Mouse (Mus musculus) MEL (cell line): Measurements from ENCODE around the gene Grk5. TPM values are rescaled to one million over a fixed set of nuclear protein-coding genes. Genes with fewer than 3 reads are reported as not detected.

Experiments
- DNase-seq: peaks from one replicate; pipeline ENCODE4 v3.0.0; 2011; ENCODE audit warnings: low read depth, low spot score
- H3K27ac ChIP-seq: 2 replicates; pipeline ENCODE4 v1.5.1; 2012; ENCODE audit warnings: low read depth, mild to moderate bottlenecking, control low read depth, low read length, moderate library complexity; ENCODE audit not compliant: control insufficient read depth
- H3K27me3 ChIP-seq, 2 experiments: fragments of 150-350 bp in 1 of 2; sonication (generic) in 1 of 2; 2 replicates each; pipeline ENCODE4 v1.6.1; 2012; ENCODE audit warnings: low read length in 2 of 2, mild to moderate bottlenecking in 2 of 2, improper control_type of control experiment in 1 of 2, moderate library complexity in 1 of 2; ENCODE audit not compliant: insufficient read depth in 2 of 2, control insufficient read depth in 1 of 2
- H3K36me3 ChIP-seq, 2 experiments: 2 replicates each; pipeline ENCODE4 v1.6.1; 2012 to 2014; ENCODE audit warnings: low read length in 2 of 2, improper control_type of control experiment in 1 of 2, inconsistent platforms in 1 of 2, mild to moderate bottlenecking in 1 of 2; ENCODE audit not compliant: insufficient read depth in 2 of 2, control insufficient read depth in 1 of 2
- H3K4me1 ChIP-seq, 2 experiments: fragments of 150-350 bp in 1 of 2; sonication (generic) in 1 of 2; 2 replicates each; pipeline ENCODE4 v1.6.1; 2012; ENCODE audit warnings: low read length in 2 of 2, improper control_type of control experiment in 1 of 2, mild to moderate bottlenecking in 1 of 2; ENCODE audit not compliant: insufficient read depth in 2 of 2, control insufficient read depth in 1 of 2
- H3K4me3 ChIP-seq, 2 experiments: fragments of 150-350 bp in 1 of 2; sonication (generic) in 1 of 2; 2 replicates each; pipeline ENCODE4 v1.5.1; 2012; ENCODE audit warnings: low read depth in 2 of 2, low read length in 2 of 2, mild to moderate bottlenecking in 2 of 2, moderate library complexity in 2 of 2, control low read depth in 1 of 2, improper control_type of control experiment in 1 of 2; ENCODE audit not compliant: control insufficient read depth in 1 of 2, insufficient read depth in 1 of 2
- H3K79me2 ChIP-seq: 2 replicates; pipeline ENCODE4 v1.6.1; 2012; ENCODE audit warnings: mild to moderate bottlenecking, low read length, moderate library complexity; ENCODE audit not compliant: control insufficient read depth, poor library complexity, insufficient read depth
- H3K9ac ChIP-seq: 2 replicates; pipeline ENCODE4 v1.6.1; 2012; ENCODE audit warnings: low read depth, mild to moderate bottlenecking, control low read depth, low read length, moderate library complexity; ENCODE audit not compliant: control insufficient read depth, poor library complexity, severe bottlenecking
- H3K9me3 ChIP-seq: fragments of 150-350 bp; sonication (generic); replicated peaks from 2 replicates; pipeline ENCODE4 v1.6.1; 2012; ENCODE audit warnings: mild to moderate bottlenecking, low read length, improper control_type of control experiment, moderate library complexity; ENCODE audit not compliant: insufficient read depth
- BHLHE40 ChIP-seq: IDR thresholded peaks from 2 replicates; pipeline ENCODE4 v1.6.1; 2012; ENCODE audit warnings: low read depth, mild to moderate bottlenecking, inconsistent platforms, low read length, improper control_type of control experiment, borderline replicate concordance
- CTCF ChIP-seq, 3 experiments: IDR thresholded peaks in 2 of 3; conservative IDR thresholded peaks in 1 of 3; 2 replicates each; pipeline ENCODE4 v1.5.1; 2011 to 2012; ENCODE audit warnings: low read length in 3 of 3, low read depth in 2 of 3, mild to moderate bottlenecking in 2 of 3, improper control_type of control experiment in 1 of 3, inconsistent platforms in 1 of 3, mixed read lengths in 1 of 3, moderate library complexity in 1 of 3; ENCODE audit not compliant: control insufficient read depth in 1 of 3, insufficient read depth in 1 of 3, poor library complexity in 1 of 3, severe bottlenecking in 1 of 3
- E2F4 ChIP-seq: IDR thresholded peaks from 2 replicates; pipeline ENCODE4 v1.6.1; 2011; ENCODE audit warnings: low read depth, low read length, improper control_type of control experiment, borderline replicate concordance
- GABPA ChIP-seq: IDR thresholded peaks from 2 replicates; pipeline ENCODE4 v1.6.1; 2012; ENCODE audit warnings: low read depth, mild to moderate bottlenecking, inconsistent platforms, low read length, improper control_type of control experiment, moderate library complexity
- GATA1 ChIP-seq: IDR thresholded peaks from 2 replicates; pipeline ENCODE4 v1.6.1; 2011; ENCODE audit warnings: low read depth, low read length, improper control_type of control experiment
- JUND ChIP-seq: IDR thresholded peaks from 2 replicates; pipeline ENCODE4 v1.6.1; 2011; ENCODE audit warnings: low read depth, mild to moderate bottlenecking, improper control_type of control experiment, low read length
- MAX ChIP-seq: IDR thresholded peaks from 2 replicates; pipeline ENCODE4 v1.6.1; 2011; ENCODE audit warnings: low read length, improper control_type of control experiment
- MAZ ChIP-seq: IDR thresholded peaks from 2 replicates; pipeline ENCODE4 v1.6.1; 2012; ENCODE audit warnings: low read depth, mild to moderate bottlenecking, inconsistent platforms, low read length, improper control_type of control experiment
- MEF2A ChIP-seq: IDR thresholded peaks from 2 replicates; pipeline ENCODE4 v1.6.1; 2014; ENCODE audit warnings: low read depth, mild to moderate bottlenecking, inconsistent platforms, low read length, improper control_type of control experiment; ENCODE audit not compliant: poor library complexity, insufficient replicate concordance, severe bottlenecking; ENCODE audit errors: extremely low read depth
- MYC ChIP-seq: IDR thresholded peaks from 2 replicates; pipeline ENCODE4 v1.6.1; 2011; ENCODE audit warnings: low read depth, mild to moderate bottlenecking, low read length, improper control_type of control experiment, moderate library complexity
- NELFE ChIP-seq: IDR thresholded peaks from 2 replicates; pipeline ENCODE4 v1.6.1; 2011; ENCODE audit warnings: low read depth, low read length, improper control_type of control experiment
- POLR2A ChIP-seq, 2 experiments: IDR thresholded peaks; 2 replicates each; pipeline ENCODE4 v1.6.1; 2011 to 2012; ENCODE audit warnings: low read length in 2 of 2, mild to moderate bottlenecking in 2 of 2, control low read depth in 1 of 2, improper control_type of control experiment in 1 of 2, low read depth in 1 of 2, moderate library complexity in 1 of 2; ENCODE audit not compliant: control insufficient read depth in 1 of 2, insufficient read depth in 1 of 2, poor library complexity in 1 of 2
- POLR2AphosphoS5 ChIP-seq: IDR thresholded peaks from 2 replicates; pipeline ENCODE4 v1.6.1; 2012; ENCODE audit warnings: low read depth, borderline replicate concordance, mild to moderate bottlenecking, inconsistent platforms, low read length, moderate library complexity, mixed read lengths
- RAD21 ChIP-seq: IDR thresholded peaks from 2 replicates; pipeline ENCODE4 v1.6.1; 2011; ENCODE audit warnings: mild to moderate bottlenecking, low read depth, low read length, improper control_type of control experiment
- RCOR1 ChIP-seq: IDR thresholded peaks from 2 replicates; pipeline ENCODE4 v1.6.1; 2012; ENCODE audit warnings: low read depth, mild to moderate bottlenecking, inconsistent platforms, low read length, improper control_type of control experiment
- SIN3A ChIP-seq: IDR thresholded peaks from 2 replicates; pipeline ENCODE4 v1.6.1; 2012; ENCODE audit warnings: low read length, improper control_type of control experiment, inconsistent platforms
- SMC3 ChIP-seq: IDR thresholded peaks from 2 replicates; pipeline ENCODE4 v1.6.1; 2011; ENCODE audit warnings: low read depth, low read length, improper control_type of control experiment
- TAL1 ChIP-seq: IDR thresholded peaks from 2 replicates; pipeline ENCODE4 v1.6.1; 2012; ENCODE audit warnings: mild to moderate bottlenecking, inconsistent platforms, low read length, moderate library complexity, mixed read lengths
- TBP ChIP-seq: IDR thresholded peaks from 2 replicates; pipeline ENCODE4 v1.8.0; 2011; ENCODE audit warnings: low read depth, low read length, improper control_type of control experiment
- USF1 ChIP-seq: IDR thresholded peaks from 2 replicates; pipeline ENCODE4 v1.6.1; 2014; ENCODE audit warnings: low read depth, mild to moderate bottlenecking, inconsistent platforms, low read length, improper control_type of control experiment, moderate library complexity
- USF2 ChIP-seq, 2 experiments: IDR thresholded peaks; 2 replicates each; pipeline ENCODE4 v1.6.1; 2011 to 2012; ENCODE audit warnings: improper control_type of control experiment in 2 of 2, low read length in 2 of 2, borderline replicate concordance in 1 of 2, inconsistent platforms in 1 of 2, low read depth in 1 of 2, mild to moderate bottlenecking in 1 of 2; ENCODE audit not compliant: insufficient read depth in 1 of 2
- ZNF384 ChIP-seq: IDR thresholded peaks from 2 replicates; pipeline ENCODE4 v1.6.1; 2012; ENCODE audit warnings: low read depth, mild to moderate bottlenecking, inconsistent platforms, low read length, improper control_type of control experiment
- polyA plus RNA-seq, 2 experiments: library from polyadenylated mRNA; stranded (reverse) in 1 of 2; unstranded in 1 of 2; fragments of >175 nt in 1 of 2; fragments of >200 nt in 1 of 2; gene quantifications; 2 replicates each; pipeline versions ENCODE4 v1.2.1 to v1.2.4; 2012; ENCODE audit warnings: low replicate concordance in 2 of 2, low read depth in 1 of 2; ENCODE audit not compliant: insufficient read length in 2 of 2, insufficient read depth in 1 of 2, missing spikeins in 1 of 2
- total RNA-seq: library from RNA; depleted of rRNA; stranded (reverse); fragments of 300-350 nt; gene quantifications from 2 replicates; pipeline ENCODE4 v1.2.3, GENCODE M21; 2012

Grk5 gene
- total and polyA plus RNA-seq, 3 experiments: 4.2 to 8.1 TPM; not detected in 1

- H3K9ac ChIP-seq: no peak overlapping the region
- H3K36me3 ChIP-seq: no peaks in the 10 kb centered on the region
- no peak for DNase-seq
- TF ChIP-seq MEF2A (no peak), POLR2A (IDR thresholded peaks at IDR 0.05; ENCODE audit: control insufficient read depth in 1 of 2, insufficient read depth in 1 of 2, low read depth in 1 of 2, low read length in 2 of 2, poor library complexity in 1 of 2) (no peak), RAD21 (no peak), MAX (no peak), SIN3A (no peak), ZNF384 (no peak), CTCF (IDR thresholded peaks at IDR 0.05 in 2 of 3, conservative IDR thresholded peaks at IDR 0.05 in 1 of 3; ENCODE audit: control insufficient read depth in 1 of 3, insufficient read depth in 1 of 3, low read depth in 2 of 3, low read length in 3 of 3, poor library complexity in 1 of 3, severe bottlenecking in 1 of 3) (no peak), RCOR1 (no peak), SMC3 (no peak), TAL1 (no peak), MYC (no peak), TBP (no peak)
- H3K9me3 ChIP-seq: no peaks in the 10 kb centered on the region
- H3K27ac ChIP-seq: no peak overlapping the region
- no peaks in the 10 kb centered on the region for H3K4me1 ChIP-seq
- H3K27me3 ChIP-seq: no peaks in the 10 kb centered on the region
- H3K4me3 ChIP-seq: no peak overlapping the region
- H3K79me2 ChIP-seq: no peaks in the 10 kb centered on the region
Observed at GRCm38 (mm10) chr19:60956198-60956750, 66.7 kb downstream of the Grk5 start.

DNA sequence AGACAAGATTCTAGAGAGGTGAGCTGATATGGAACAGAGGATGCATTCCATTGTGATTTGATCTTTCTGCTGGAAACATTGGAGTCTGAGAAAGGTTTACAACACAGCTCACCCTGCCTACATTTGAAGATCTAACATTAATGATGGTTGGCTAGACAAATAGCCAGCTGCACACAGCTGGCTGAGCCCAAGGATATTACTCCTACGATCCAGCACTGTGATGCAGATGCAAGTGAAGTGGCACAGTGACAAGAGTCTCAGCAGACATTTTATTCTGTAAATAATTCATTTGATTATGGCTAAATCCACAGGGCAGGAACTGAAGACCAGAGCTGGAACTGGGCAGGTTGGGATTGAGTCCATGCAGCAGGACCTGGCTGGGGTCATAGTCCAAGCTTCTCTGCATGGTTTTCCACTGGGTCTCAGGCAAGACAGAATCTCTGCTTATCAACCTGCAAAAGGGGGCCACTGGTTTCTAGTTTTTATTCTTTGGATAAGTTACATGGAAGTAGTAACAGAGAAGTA, 70.2 kb downstream of the Grk5 start:
- no peaks in the 10 kb centered on the region for H3K9me3 ChIP-seq
- no peaks in the 10 kb centered on the region for H3K79me2 ChIP-seq
- no peak for DNase-seq
- no peak overlapping the region for H3K9ac ChIP-seq
- no peaks in the 10 kb centered on the region for H3K27me3 ChIP-seq
- no peak for TF ChIP-seq SMC3
- TF ChIP-seq MAZ: no peak
- no peak for TF ChIP-seq MEF2A
- TF ChIP-seq ZNF384: no peak
- no peak for TF ChIP-seq RAD21
- no peak for TF ChIP-seq USF2 (IDR thresholded peaks at IDR 0.05; ENCODE audit: borderline replicate concordance in 1 of 2, insufficient read depth in 1 of 2, low read depth in 1 of 2, low read length in 2 of 2)
- TF ChIP-seq USF1: no peak
- TF ChIP-seq POLR2AphosphoS5: no peak
- no peak for TF ChIP-seq TAL1
- no peak for TF ChIP-seq E2F4
- no peak for TF ChIP-seq JUND
- TF ChIP-seq NELFE: no peak
- no peak for TF ChIP-seq MAX
- TF ChIP-seq BHLHE40: no peak
- no peak for TF ChIP-seq GATA1
- TF ChIP-seq GABPA: no peak
- H3K4me3 ChIP-seq: no peak overlapping the region
- no peaks in the 10 kb centered on the region for H3K36me3 ChIP-seq
- no peaks in the 10 kb centered on the region for H3K4me1 ChIP-seq
- H3K27ac ChIP-seq: no peak overlapping the region
